Mouse (Mus musculus): ENCODE data around the gene Kcnip1.

- TF ChIP-seq EP300 (IDR thresholded peaks at IDR 0.05; ENCODE audit: low read depth) (no peak), CTCF (IDR thresholded peaks at IDR 0.05; ENCODE audit: low read depth) (no peak)
Measured at GRCm38 (mm10) chr11:33882731-33883328, 110.1 kb downstream of the Kcnip1 start.

All from liver, embryonic 14.5 days (tissue).